Mouse (Mus musculus): ENCODE data around the gene Vamp1. TPM values are rescaled to one million over a fixed set of nuclear protein-coding genes. Genes with fewer than 3 reads are reported as not detected.

Gene Vamp1
- polyA plus RNA-seq, 1 experiment from 2014 or later, result 5.5 TPM

- DNase-seq (no peak), ATAC-seq (ENCODE audit: low FRiP score, low TSS enrichment) (no peak)
- H3K27me3 ChIP-seq (ENCODE audit: control insufficient read depth, insufficient read depth, low read length), result no peaks in the 10 kb centered on the region
- 76% methylated on average over 6 of the region's 6 CpGs for WGBS
- H3K9me3 ChIP-seq (ENCODE audit: control insufficient read depth, low read length), result no peaks in the 10 kb centered on the region
- H3K4me2 ChIP-seq (ENCODE audit: low read length), result no peak overlapping the region
- peaks cover 7% of the 10 kb centered on the region; the same call in 1 of the 2 replicates for H3K4me1 ChIP-seq (ENCODE audit: control insufficient read depth, insufficient read depth, low read length)
- no peaks in the 10 kb centered on the region for H3K36me3 ChIP-seq (ENCODE audit: control insufficient read depth, insufficient read depth, low read length)
- no peak overlapping the region for H3K9ac ChIP-seq (replicated peaks; ENCODE audit: low read length)
- no peak overlapping the region for H3K4me3 ChIP-seq (replicated peaks; ENCODE audit: low read depth, low read length)
- H3K27ac ChIP-seq (replicated peaks; ENCODE audit: low read depth, low read length), result no peak overlapping the region
These were observed 17.2 kb downstream of the Vamp1 start for GRCm38 (mm10) chr6:125232516-125232915.

DNA sequence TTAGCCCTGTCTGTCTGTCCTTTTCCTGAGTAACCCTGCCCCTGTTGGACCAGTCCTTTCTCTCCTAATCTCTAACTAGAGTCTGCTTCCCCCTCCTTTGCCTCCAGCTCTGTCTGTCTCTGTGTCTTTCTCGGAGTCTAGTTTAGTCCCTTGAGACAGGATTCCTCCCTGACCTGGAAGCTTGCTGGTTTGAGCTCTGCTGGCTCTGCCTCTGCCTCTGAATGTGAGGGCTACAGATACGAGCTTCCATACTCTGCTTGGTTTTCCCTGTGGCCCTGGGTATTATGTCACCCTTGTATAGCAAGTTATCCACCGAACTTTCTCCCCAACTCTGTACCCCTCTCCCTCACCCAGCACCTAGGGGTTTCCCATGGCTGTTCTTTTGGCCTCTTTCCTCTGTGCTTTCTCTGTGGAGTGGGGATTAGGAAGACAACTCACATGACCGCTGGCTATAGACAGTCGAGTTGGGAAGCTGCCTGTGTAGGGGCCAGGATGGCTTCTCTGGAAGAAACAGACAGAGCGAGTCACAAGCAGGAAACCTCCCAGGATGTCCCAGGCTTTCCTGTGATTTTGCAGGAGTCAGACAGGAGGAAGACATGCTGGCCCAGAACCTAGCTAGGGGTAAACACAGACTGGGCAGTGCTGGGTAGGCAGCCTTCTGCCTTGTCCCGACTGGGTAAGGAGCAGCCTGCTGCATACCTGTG is 18.6 kb downstream of the Vamp1 start:
- WGBS, result 62% methylated on average over 7 of the region's 7 CpGs
- H3K9ac ChIP-seq (replicated peaks; ENCODE audit: low read length), result no peak overlapping the region
- no peak overlapping the region for H3K27ac ChIP-seq (replicated peaks; ENCODE audit: low read depth, low read length)
- H3K27me3 ChIP-seq (ENCODE audit: control insufficient read depth, insufficient read depth, low read length), result no peaks in the 10 kb centered on the region
- no peak for ATAC-seq (ENCODE audit: low FRiP score, low TSS enrichment)
- no peaks in the 10 kb centered on the region for H3K9me3 ChIP-seq (ENCODE audit: control insufficient read depth, low read length)
- no peaks in the 10 kb centered on the region for H3K36me3 ChIP-seq (ENCODE audit: control insufficient read depth, insufficient read depth, low read length)
- H3K4me2 ChIP-seq (ENCODE audit: low read length), result no peak overlapping the region
- no peak for DNase-seq
- peaks cover 7% of the 10 kb centered on the region; the same call in 1 of the 2 replicates for H3K4me1 ChIP-seq (ENCODE audit: control insufficient read depth, insufficient read depth, low read length)
- H3K4me3 ChIP-seq (replicated peaks; ENCODE audit: low read depth, low read length), result no peak overlapping the region

GRCm38 (mm10) chr6:125234520-125234828 is 19.1 kb downstream of the Vamp1 start:
- no peak for ATAC-seq (ENCODE audit: low FRiP score, low TSS enrichment)
- H3K4me3 ChIP-seq (replicated peaks; ENCODE audit: low read depth, low read length), result no peak overlapping the region
- WGBS, result 81% methylated on average over 5 of the region's 5 CpGs
- no peak overlapping the region for H3K4me2 ChIP-seq (ENCODE audit: low read length)
- DNase-seq, result no peak
- no peaks in the 10 kb centered on the region for H3K9me3 ChIP-seq (ENCODE audit: control insufficient read depth, low read length)
- H3K27me3 ChIP-seq (ENCODE audit: control insufficient read depth, insufficient read depth, low read length), result no peaks in the 10 kb centered on the region
- no peak overlapping the region for H3K9ac ChIP-seq (replicated peaks; ENCODE audit: low read length)
- no peaks in the 10 kb centered on the region for H3K36me3 ChIP-seq (ENCODE audit: control insufficient read depth, insufficient read depth, low read length)
- no peak overlapping the region for H3K27ac ChIP-seq (replicated peaks; ENCODE audit: low read depth, low read length)
- peaks cover 7% of the 10 kb centered on the region; the same call in 1 of the 2 replicates for H3K4me1 ChIP-seq (ENCODE audit: control insufficient read depth, insufficient read depth, low read length)

DNA sequence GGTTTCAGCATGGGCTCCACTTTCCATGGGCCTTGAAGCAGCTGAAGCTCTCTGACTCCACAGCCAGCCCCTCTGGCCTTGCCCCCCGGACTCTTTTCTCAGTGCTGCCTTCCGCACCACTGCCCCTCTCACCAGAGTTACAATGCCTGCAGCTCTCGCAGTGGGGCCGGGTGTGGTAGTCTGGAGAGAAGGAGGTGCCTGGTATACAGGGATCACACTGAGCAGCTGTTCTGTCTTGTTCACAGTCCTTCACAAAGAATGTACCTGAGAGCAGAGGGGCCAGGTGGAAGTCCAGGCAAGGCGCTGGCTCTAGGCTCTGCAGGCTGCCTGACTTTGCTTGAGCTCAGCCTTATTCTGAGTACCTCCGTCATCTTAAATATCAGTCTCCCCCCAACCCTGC is 21.0 kb downstream of the Vamp1 start:
- no peak overlapping the region for H3K9ac ChIP-seq (replicated peaks; ENCODE audit: low read length)
- DNase-seq (no peak), ATAC-seq (ENCODE audit: low FRiP score, low TSS enrichment) (no peak)
- H3K4me1 ChIP-seq (ENCODE audit: control insufficient read depth, insufficient read depth, low read length), result peaks cover 6% of the 10 kb centered on the region; the same call in 1 of the 2 replicates
- WGBS, result 53% methylated on average over 6 of the region's 6 CpGs
- no peak overlapping the region for H3K4me3 ChIP-seq (replicated peaks; ENCODE audit: low read depth, low read length)
- H3K4me2 ChIP-seq (ENCODE audit: low read length), result no peak overlapping the region
- H3K36me3 ChIP-seq (ENCODE audit: control insufficient read depth, insufficient read depth, low read length), result no peaks in the 10 kb centered on the region
- H3K27ac ChIP-seq (replicated peaks; ENCODE audit: low read depth, low read length), result no peak overlapping the region
- H3K9me3 ChIP-seq (ENCODE audit: control insufficient read depth, low read length), result no peaks in the 10 kb centered on the region
- H3K27me3 ChIP-seq (ENCODE audit: control insufficient read depth, insufficient read depth, low read length), result no peaks in the 10 kb centered on the region

DNA sequence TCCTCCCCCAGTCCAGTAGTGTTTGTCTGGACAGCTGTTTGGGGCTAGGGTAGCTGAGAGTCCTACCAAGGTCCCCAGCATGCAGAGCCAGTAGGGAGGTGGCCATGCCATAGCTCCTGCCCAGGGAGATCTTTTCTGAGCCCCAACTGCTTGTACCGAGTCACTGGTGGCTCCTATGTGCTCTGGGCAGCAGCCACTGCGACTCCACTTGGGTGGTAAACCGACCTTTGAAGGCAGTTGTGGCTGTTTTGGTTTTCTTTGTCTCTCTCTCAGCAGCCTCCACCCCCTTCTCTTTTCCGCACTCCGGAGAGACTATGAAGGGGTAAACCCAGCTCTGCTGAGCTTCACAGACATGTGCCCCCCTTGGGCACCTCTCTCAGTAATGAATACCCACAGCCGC is 21.4 kb downstream of the Vamp1 start, which contains the start of gene Cd27:
Gene Cd27 (minus strand): TSS at position 229 of the 400 bp plus-strand sequence.
- peaks cover 2% of the 10 kb centered on the region; the same call in 1 of the 2 replicates for H3K4me1 ChIP-seq (ENCODE audit: control insufficient read depth, insufficient read depth, low read length)
- no peak within 1 kb of the TSS for H3K9ac ChIP-seq (replicated peaks; ENCODE audit: low read length)
- H3K36me3 ChIP-seq (ENCODE audit: control insufficient read depth, insufficient read depth, low read length), result no peaks in the 10 kb centered on the region
- no peak within 1 kb of the TSS for H3K27ac ChIP-seq (replicated peaks; ENCODE audit: low read depth, low read length)
- ATAC-seq (ENCODE audit: low FRiP score, low TSS enrichment), result no peak
- no peaks in the 10 kb centered on the region for H3K9me3 ChIP-seq (ENCODE audit: control insufficient read depth, low read length)
- H3K4me2 ChIP-seq (ENCODE audit: low read length), result no peak within 1 kb of the TSS
- no peak for DNase-seq
- WGBS, result 27% methylated on average over 6 of the region's 6 CpGs
- no peak within 1 kb of the TSS for H3K4me3 ChIP-seq (replicated peaks; ENCODE audit: low read depth, low read length)
- no peaks in the 10 kb centered on the region for H3K27me3 ChIP-seq (ENCODE audit: control insufficient read depth, insufficient read depth, low read length)

- no peaks in the 10 kb centered on the region for H3K9me3 ChIP-seq (ENCODE audit: control insufficient read depth, low read length)
- no peak overlapping the region for H3K4me2 ChIP-seq (ENCODE audit: low read length)
- H3K4me3 ChIP-seq (replicated peaks; ENCODE audit: low read depth, low read length), result no peak overlapping the region
- no peak overlapping the region for H3K27ac ChIP-seq (replicated peaks; ENCODE audit: low read depth, low read length)
- no peaks in the 10 kb centered on the region for H3K27me3 ChIP-seq (ENCODE audit: control insufficient read depth, insufficient read depth, low read length)
- 85% methylated on average over 4 of the region's 4 CpGs for WGBS
- no peak for ATAC-seq (ENCODE audit: low FRiP score, low TSS enrichment)
- H3K9ac ChIP-seq (replicated peaks; ENCODE audit: low read length), result no peak overlapping the region
- H3K4me1 ChIP-seq (ENCODE audit: control insufficient read depth, insufficient read depth, low read length), result no peaks in the 10 kb centered on the region
- no peaks in the 10 kb centered on the region for H3K36me3 ChIP-seq (ENCODE audit: control insufficient read depth, insufficient read depth, low read length)
- DNase-seq, result no peak
These were observed 22.1 kb downstream of the Vamp1 start for GRCm38 (mm10) chr6:125237421-125237820.

DNA sequence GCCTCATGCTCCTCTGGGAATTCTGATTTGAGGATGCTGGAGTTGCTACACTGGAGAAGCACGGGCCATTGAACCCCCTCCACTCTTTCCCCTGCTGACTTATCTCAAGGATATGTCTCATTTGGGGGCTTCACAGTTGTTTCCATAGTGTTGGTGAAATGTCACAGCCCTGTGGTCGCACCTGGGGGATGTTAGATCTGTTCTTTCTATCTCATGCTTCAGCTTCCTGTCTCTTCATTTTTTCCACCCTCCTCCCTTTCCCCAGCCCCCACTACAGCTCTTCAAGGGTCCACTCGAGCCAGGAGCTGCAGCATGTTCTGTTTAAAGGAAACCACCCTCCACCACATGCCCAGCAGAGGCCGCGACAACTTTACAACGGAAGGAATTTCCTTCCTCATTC is 23.0 kb downstream of the Vamp1 start:
- Histone ChIP-seq H3K4me2 (ENCODE audit: low read length) (no peak overlapping the region), H3K27me3 (ENCODE audit: control insufficient read depth, insufficient read depth, low read length) (no peaks in the 10 kb centered on the region), H3K4me3 (replicated peaks; ENCODE audit: low read depth, low read length) (no peak overlapping the region), H3K9me3 (ENCODE audit: control insufficient read depth, low read length) (no peaks in the 10 kb centered on the region), H3K36me3 (ENCODE audit: control insufficient read depth, insufficient read depth, low read length) (no peaks in the 10 kb centered on the region), H3K4me1 (ENCODE audit: control insufficient read depth, insufficient read depth, low read length) (no peaks in the 10 kb centered on the region), H3K27ac (replicated peaks; ENCODE audit: low read depth, low read length) (no peak overlapping the region), H3K9ac (replicated peaks; ENCODE audit: low read length) (no peak overlapping the region)
- DNase-seq, result no peak
- WGBS, result 76% methylated on average over 6 of the region's 6 CpGs
- ATAC-seq (ENCODE audit: low FRiP score, low TSS enrichment), result no peak

- H3K27me3 ChIP-seq (ENCODE audit: control insufficient read depth, insufficient read depth, low read length), result no peaks in the 10 kb centered on the region
These were observed 24.2 kb downstream of the Vamp1 start for GRCm38 (mm10) chr6:125239547-125239946.

GRCm38 (mm10) chr6:125240617-125241016 is 25.3 kb downstream of the Vamp1 start:
- no peak overlapping the region for H3K4me2 ChIP-seq (ENCODE audit: low read length)
- H3K27me3 ChIP-seq (ENCODE audit: control insufficient read depth, insufficient read depth, low read length), result no peaks in the 10 kb centered on the region
- 87% methylated on average over 5 of the region's 5 CpGs for WGBS
- no peaks in the 10 kb centered on the region for H3K9me3 ChIP-seq (ENCODE audit: control insufficient read depth, low read length)
- H3K36me3 ChIP-seq (ENCODE audit: control insufficient read depth, insufficient read depth, low read length), result no peaks in the 10 kb centered on the region
- DNase-seq (no peak), ATAC-seq (ENCODE audit: low FRiP score, low TSS enrichment) (no peak)
- H3K4me1 ChIP-seq (ENCODE audit: control insufficient read depth, insufficient read depth, low read length), result no peaks in the 10 kb centered on the region
- H3K27ac ChIP-seq (replicated peaks; ENCODE audit: low read depth, low read length), result no peak overlapping the region
- H3K4me3 ChIP-seq (replicated peaks; ENCODE audit: low read depth, low read length), result no peak overlapping the region
- no peak overlapping the region for H3K9ac ChIP-seq (replicated peaks; ENCODE audit: low read length)

More at GRCm38 (mm10) chr6:125239547-125239946, 24.2 kb downstream of the Vamp1 start:
- H3K9me3 ChIP-seq (ENCODE audit: control insufficient read depth, low read length), result no peaks in the 10 kb centered on the region
- H3K4me3 ChIP-seq (replicated peaks; ENCODE audit: low read depth, low read length), result no peak overlapping the region
- no peak overlapping the region for H3K9ac ChIP-seq (replicated peaks; ENCODE audit: low read length)
- WGBS, result 90% methylated on average over 5 of the region's 5 CpGs
- H3K4me1 ChIP-seq (ENCODE audit: control insufficient read depth, insufficient read depth, low read length), result no peaks in the 10 kb centered on the region
- ATAC-seq (ENCODE audit: low FRiP score, low TSS enrichment), result no peak
- DNase-seq, result no peak
- H3K36me3 ChIP-seq (ENCODE audit: control insufficient read depth, insufficient read depth, low read length), result no peaks in the 10 kb centered on the region
- H3K4me2 ChIP-seq (ENCODE audit: low read length), result no peak overlapping the region
- H3K27ac ChIP-seq (replicated peaks; ENCODE audit: low read depth, low read length), result no peak overlapping the region

All from midbrain, embryonic 14.5 days (tissue).